Mouse (Mus musculus) hindbrain, embryonic 12.5 days (tissue): Measurements from ENCODE around the gene Snx25. TPM values are rescaled to one million over a fixed set of nuclear protein-coding genes. Genes with fewer than 3 reads are reported as not detected.
"Not testable (repeated sequence)": the region's sequence is repeated elsewhere in the genome, so short reads cannot be mapped to it uniquely, and the experiment has no call there.

Experiments used
- ATAC-seq: fragments of 200-750 bp; cut with Nextera tagmentation; 2 replicates; pipeline ENCODE4 v1.8.0; 2017; ENCODE audit warnings: moderate TSS enrichment; ENCODE audit not compliant: low FRiP score
- H3K27ac ChIP-seq: fragments of 300-500 bp; sonication (generic); 2 replicates; pipeline ENCODE4 v1.5.1; 2016; ENCODE audit warnings: mild to moderate bottlenecking
- H3K27me3 ChIP-seq: fragments of 300-500 bp; sonication (generic); 2 replicates; pipeline ENCODE4 v1.6.1; 2016; ENCODE audit warnings: mild to moderate bottlenecking
- H3K36me3 ChIP-seq: fragments of 300-500 bp; sonication (generic); 2 replicates; pipeline ENCODE4 v1.6.1; 2016; ENCODE audit warnings: mild to moderate bottlenecking
- H3K4me1 ChIP-seq: fragments of 300-500 bp; sonication (generic); 2 replicates; pipeline ENCODE4 v1.6.1; 2016
- H3K4me2 ChIP-seq: fragments of 300-500 bp; sonication (generic); replicated peaks from 2 replicates; pipeline ENCODE4 v1.6.1; 2016; ENCODE audit warnings: mild to moderate bottlenecking
- H3K4me3 ChIP-seq: fragments of 300-500 bp; sonication (generic); 2 replicates; pipeline ENCODE4 v1.5.1; 2016; ENCODE audit warnings: mild to moderate bottlenecking
- H3K9ac ChIP-seq: fragments of 300-500 bp; sonication (generic); 2 replicates; pipeline ENCODE4 v1.6.1; 2016; ENCODE audit warnings: mild to moderate bottlenecking, moderate library complexity
- H3K9me3 ChIP-seq: fragments of 300-500 bp; sonication (generic); replicated peaks from 2 replicates; pipeline ENCODE4 v1.6.1; 2016; ENCODE audit warnings: mild to moderate bottlenecking
- WGBS: fragments of 180-500 bp; shearing (Covaris S2); methylation state at CpG from one replicate; pipeline ENCODE4 v1.1.7; 2016; 5-methylcytosine and 5-hydroxymethylcytosine counted together
- polyA plus RNA-seq: library from polyadenylated mRNA; unstranded; fragments of >200 nt; fragmentation: Nextera tagmentation; extraction: Ambion mirVana; gene quantifications from 2 replicates; pipeline ENCODE4 v1.2.1, GENCODE M21; 2016

Snx25 gene
- polyA plus RNA-seq, 1 experiment from 2014 or later: 5.9 TPM

GRCm38 (mm10) chr8:46122498-46122897, 29.5 kb downstream of the Snx25 start:
- no peak overlapping the region for H3K9ac ChIP-seq
- H3K4me1 ChIP-seq: no peaks in the 10 kb centered on the region
- no peak overlapping the region for H3K4me3 ChIP-seq
- H3K9me3 ChIP-seq: no peaks in the 10 kb centered on the region
- no peaks in the 10 kb centered on the region for H3K36me3 ChIP-seq
- H3K4me2 ChIP-seq: no peak overlapping the region
- H3K27me3 ChIP-seq: no peaks in the 10 kb centered on the region
- no peak overlapping the region for H3K27ac ChIP-seq
- 92% methylated on average over 2 of the region's 2 CpGs for WGBS
- no peak for ATAC-seq

- no peak overlapping the region for H3K27ac ChIP-seq
- no peak overlapping the region for H3K9ac ChIP-seq
- no peaks in the 10 kb centered on the region for H3K9me3 ChIP-seq
- H3K36me3 ChIP-seq: peaks cover 7% of the 10 kb centered on the region
- no peak overlapping the region for H3K4me3 ChIP-seq
- H3K4me2 ChIP-seq: no peak overlapping the region
- H3K27me3 ChIP-seq: no peaks in the 10 kb centered on the region
- H3K4me1 ChIP-seq: no peaks in the 10 kb centered on the region
- WGBS: 94% methylated on average over 3 of the region's 3 CpGs
- ATAC-seq: no peak
Observed at GRCm38 (mm10) chr8:46119176-46119575, 32.8 kb downstream of the Snx25 start.

- Histone ChIP-seq H3K4me2 (no peak overlapping the region), H3K27me3 (no peaks in the 10 kb centered on the region), H3K4me3 (no peak overlapping the region), H3K27ac (no peak overlapping the region), H3K4me1 (no peaks in the 10 kb centered on the region), H3K36me3 (peaks cover 7% of the 10 kb centered on the region), H3K9me3 (no peaks in the 10 kb centered on the region), H3K9ac (no peak overlapping the region)
- WGBS: 93% methylated on average over 3 of the region's 3 CpGs
- ATAC-seq: no peak
Observed at GRCm38 (mm10) chr8:46117172-46117571, 34.8 kb downstream of the Snx25 start.

- H3K4me2 ChIP-seq, H3K4me3 ChIP-seq, H3K27ac ChIP-seq, H3K4me1 ChIP-seq, H3K9ac ChIP-seq, H3K36me3 ChIP-seq, ATAC-seq, H3K27me3 ChIP-seq, H3K9me3 ChIP-seq: not testable (repeated sequence)
Observed at GRCm38 (mm10) chr8:46113421-46114170, 38.4 kb downstream of the Snx25 start.

- Histone ChIP-seq H3K9me3 (no peaks in the 10 kb centered on the region), H3K4me2 (no peak overlapping the region), H3K4me1 (no peaks in the 10 kb centered on the region), H3K27me3 (no peaks in the 10 kb centered on the region), H3K27ac (no peak overlapping the region), H3K4me3 (no peak overlapping the region), H3K9ac (no peak overlapping the region), H3K36me3 (peaks cover 7% of the 10 kb centered on the region; the same call in 1 of the 2 replicates)
- no peak for ATAC-seq
Observed at GRCm38 (mm10) chr8:46107690-46108089, 44.3 kb downstream of the Snx25 start.

GRCm38 (mm10) chr8:46103434-46103833, 48.5 kb downstream of the Snx25 start:
- 96% methylated on average over 11 of the region's 11 CpGs for WGBS

GRCm38 (mm10) chr8:46092667-46093360, 59.1 kb downstream of the Snx25 start:
- Histone ChIP-seq H3K9ac (no peak overlapping the region), H3K36me3 (no peaks in the 10 kb centered on the region), H3K4me3 (no peak overlapping the region), H3K27ac (no peak overlapping the region), H3K9me3 (no peaks in the 10 kb centered on the region), H3K4me2 (no peak overlapping the region), H3K4me1 (no peaks in the 10 kb centered on the region), H3K27me3 (no peaks in the 10 kb centered on the region)
- 82% methylated on average over 6 of the region's 6 CpGs for WGBS
- ATAC-seq: no peak

More at GRCm38 (mm10) chr8:46103434-46103833, 48.5 kb downstream of the Snx25 start:
- H3K4me3 ChIP-seq: no peak overlapping the region
- H3K9me3 ChIP-seq: peaks cover 5% of the 10 kb centered on the region; the same call in 1 of the 2 replicates
- H3K27ac ChIP-seq: no peak overlapping the region
- H3K4me2 ChIP-seq: no peak overlapping the region
- H3K4me1 ChIP-seq: no peaks in the 10 kb centered on the region
- H3K36me3 ChIP-seq: peaks cover 21% of the 10 kb centered on the region
- ATAC-seq: no peak
- no peaks in the 10 kb centered on the region for H3K27me3 ChIP-seq
- H3K9ac ChIP-seq: no peak overlapping the region

GRCm38 (mm10) chr8:46083141-46083540, 68.8 kb downstream of the Snx25 start:
- H3K36me3 ChIP-seq: peaks cover 4% of the 10 kb centered on the region
- H3K4me1 ChIP-seq: no peaks in the 10 kb centered on the region
- no peak overlapping the region for H3K4me3 ChIP-seq
- H3K9ac ChIP-seq: no peak overlapping the region
- H3K27ac ChIP-seq: no peak overlapping the region
- H3K27me3 ChIP-seq: no peaks in the 10 kb centered on the region
- 79% methylated on average over 5 of the region's 5 CpGs for WGBS
- no peak for ATAC-seq
- no peak overlapping the region for H3K4me2 ChIP-seq
- H3K9me3 ChIP-seq: no peaks in the 10 kb centered on the region

- ATAC-seq: no peak
- H3K4me1 ChIP-seq: no peaks in the 10 kb centered on the region
- no peaks in the 10 kb centered on the region for H3K27me3 ChIP-seq
- WGBS: 75% methylated on average over 2 of the region's 2 CpGs
- H3K9me3 ChIP-seq: no peaks in the 10 kb centered on the region
- no peak overlapping the region for H3K9ac ChIP-seq
- H3K36me3 ChIP-seq: peaks cover 4% of the 10 kb centered on the region
- H3K4me2 ChIP-seq: no peak overlapping the region
- no peak overlapping the region for H3K27ac ChIP-seq
- no peak overlapping the region for H3K4me3 ChIP-seq
Observed at GRCm38 (mm10) chr8:46081030-46081429, 70.9 kb downstream of the Snx25 start.

- H3K27ac ChIP-seq: no peak overlapping the region
- H3K9ac ChIP-seq: no peak overlapping the region
- no peaks in the 10 kb centered on the region for H3K4me1 ChIP-seq
- WGBS: 91% methylated on average over 6 of the region's 6 CpGs
- H3K4me2 ChIP-seq: no peak overlapping the region
- H3K27me3 ChIP-seq: no peaks in the 10 kb centered on the region
- ATAC-seq: no peak
- H3K9me3 ChIP-seq: no peaks in the 10 kb centered on the region
- H3K36me3 ChIP-seq: peaks cover 4% of the 10 kb centered on the region
- H3K4me3 ChIP-seq: no peak overlapping the region
Observed at GRCm38 (mm10) chr8:46078866-46079265, 73.1 kb downstream of the Snx25 start.

GRCm38 (mm10) chr8:46075223-46075622, 76.7 kb downstream of the Snx25 start:
- Histone ChIP-seq H3K36me3 (peaks cover 4% of the 10 kb centered on the region), H3K4me2 (no peak overlapping the region), H3K27ac (no peak overlapping the region), H3K9me3 (no peaks in the 10 kb centered on the region), H3K4me1 (no peaks in the 10 kb centered on the region), H3K4me3 (no peak overlapping the region), H3K9ac (no peak overlapping the region), H3K27me3 (no peaks in the 10 kb centered on the region)
- 95% methylated on average over 5 of the region's 5 CpGs for WGBS
- no peak for ATAC-seq

- H3K27ac ChIP-seq: no peak overlapping the region
- WGBS: 90% methylated on average over 2 of the region's 2 CpGs
- no peak overlapping the region for H3K4me2 ChIP-seq
- H3K9me3 ChIP-seq: no peaks in the 10 kb centered on the region
- peaks cover 2% of the 10 kb centered on the region; the same call in 1 of the 2 replicates for H3K36me3 ChIP-seq
- H3K27me3 ChIP-seq: no peaks in the 10 kb centered on the region
- no peak overlapping the region for H3K4me3 ChIP-seq
- no peak for ATAC-seq
- no peak overlapping the region for H3K9ac ChIP-seq
- H3K4me1 ChIP-seq: no peaks in the 10 kb centered on the region
Observed at GRCm38 (mm10) chr8:46073540-46074140, 78.3 kb downstream of the Snx25 start.
